Mouse (Mus musculus) CD4-positive, CD25-positive, alpha-beta regulatory T cell, adult 4 months (primary cell): Measurements from ENCODE around the gene Atcay. TPM values are rescaled to one million over a fixed set of nuclear protein-coding genes. Genes with fewer than 3 reads are reported as not detected.
"Not testable (repeated sequence)": the region's sequence is repeated elsewhere in the genome, so short reads cannot be mapped to it uniquely, and the experiment has no call there.

ENCODE experiments used
- ATAC-seq: one replicate; pipeline ENCODE4 v1.8.0; 2017
- polyA plus RNA-seq, 2 experiments: library from polyadenylated mRNA; unstranded; fragments of 100-300 nt; shearing (Covaris generic); gene quantifications; one replicate each; pipeline ENCODE4 v1.2.1; 2017

The Atcay gene
- polyA plus RNA-seq, 2 experiments from 2014 or later: 4.0 to 6.2 TPM

DNA sequence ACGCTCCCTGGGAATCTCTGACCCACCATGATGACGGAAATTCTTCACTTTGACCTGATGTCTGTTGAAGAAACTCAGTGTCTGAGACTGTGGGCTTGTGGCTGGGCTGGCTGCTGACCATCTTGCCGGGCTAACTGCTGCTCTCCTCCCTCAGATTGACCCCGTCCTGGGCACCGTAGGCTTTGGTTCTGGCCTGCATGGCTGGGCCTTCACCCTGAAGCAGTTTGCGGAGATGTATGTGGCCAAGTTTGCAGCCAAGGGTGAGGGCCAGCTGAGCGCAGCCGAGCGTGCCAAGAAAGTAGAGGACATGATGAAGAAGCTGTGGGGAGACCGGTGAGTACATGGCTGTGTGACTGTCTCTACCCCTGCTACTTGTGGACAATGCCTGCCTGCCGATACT, 51.7 kb downstream of the Atcay start:
- no peak for ATAC-seq

DNA sequence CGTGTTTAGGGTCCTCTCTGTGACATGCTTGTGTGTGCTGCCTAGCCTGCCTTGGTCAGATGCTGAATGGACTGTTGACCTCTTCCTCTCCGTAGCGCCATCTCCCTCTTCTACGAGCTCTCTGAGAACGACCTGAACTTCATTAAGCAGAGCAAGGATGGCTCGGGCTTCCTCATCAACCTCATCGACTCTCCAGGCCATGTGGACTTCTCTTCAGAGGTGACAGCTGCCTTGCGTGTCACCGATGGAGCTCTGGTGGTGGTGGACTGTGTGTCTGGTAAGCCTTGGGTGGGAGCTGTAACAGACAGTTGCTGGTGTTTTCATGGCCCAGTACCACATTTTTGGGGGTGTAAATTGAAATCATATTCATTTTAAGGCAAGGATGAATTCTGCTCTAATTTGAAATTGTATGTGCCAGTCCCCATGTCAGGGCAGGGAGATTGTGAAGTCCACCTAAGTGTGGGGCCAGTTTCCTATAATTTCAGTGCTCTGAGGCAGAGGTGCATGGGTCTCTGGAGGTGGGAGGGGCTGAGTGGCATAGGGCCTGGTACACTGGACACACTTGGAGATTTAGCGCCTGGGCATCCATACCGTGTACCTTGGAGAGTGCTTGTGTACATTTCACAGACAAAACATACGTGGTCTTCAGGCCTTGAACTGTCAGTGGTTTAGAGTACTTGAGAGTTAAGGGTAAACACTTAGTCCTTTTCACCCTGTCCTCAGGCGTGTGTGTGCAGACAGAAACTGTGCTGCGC, 52.5 kb downstream of the Atcay start:
- no peak for ATAC-seq

DNA sequence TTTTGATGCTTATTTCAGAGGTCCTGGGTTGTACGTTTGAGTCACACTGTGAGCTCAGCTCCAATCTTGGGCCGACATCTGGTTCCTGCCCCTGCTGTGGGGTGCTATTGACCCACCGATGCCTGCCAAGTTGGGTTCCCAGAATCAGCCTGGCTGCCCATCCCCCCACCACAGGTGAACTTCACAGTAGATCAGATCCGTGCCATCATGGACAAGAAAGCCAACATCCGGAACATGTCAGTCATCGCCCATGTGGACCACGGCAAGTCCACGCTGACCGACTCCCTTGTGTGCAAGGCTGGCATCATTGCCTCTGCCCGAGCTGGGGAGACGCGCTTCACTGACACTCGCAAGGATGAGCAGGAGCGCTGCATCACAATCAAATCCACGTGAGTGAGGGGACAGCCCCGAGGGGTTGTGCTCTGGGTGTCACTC, 53.1 kb downstream of the Atcay start:
- no peak for ATAC-seq

DNA sequence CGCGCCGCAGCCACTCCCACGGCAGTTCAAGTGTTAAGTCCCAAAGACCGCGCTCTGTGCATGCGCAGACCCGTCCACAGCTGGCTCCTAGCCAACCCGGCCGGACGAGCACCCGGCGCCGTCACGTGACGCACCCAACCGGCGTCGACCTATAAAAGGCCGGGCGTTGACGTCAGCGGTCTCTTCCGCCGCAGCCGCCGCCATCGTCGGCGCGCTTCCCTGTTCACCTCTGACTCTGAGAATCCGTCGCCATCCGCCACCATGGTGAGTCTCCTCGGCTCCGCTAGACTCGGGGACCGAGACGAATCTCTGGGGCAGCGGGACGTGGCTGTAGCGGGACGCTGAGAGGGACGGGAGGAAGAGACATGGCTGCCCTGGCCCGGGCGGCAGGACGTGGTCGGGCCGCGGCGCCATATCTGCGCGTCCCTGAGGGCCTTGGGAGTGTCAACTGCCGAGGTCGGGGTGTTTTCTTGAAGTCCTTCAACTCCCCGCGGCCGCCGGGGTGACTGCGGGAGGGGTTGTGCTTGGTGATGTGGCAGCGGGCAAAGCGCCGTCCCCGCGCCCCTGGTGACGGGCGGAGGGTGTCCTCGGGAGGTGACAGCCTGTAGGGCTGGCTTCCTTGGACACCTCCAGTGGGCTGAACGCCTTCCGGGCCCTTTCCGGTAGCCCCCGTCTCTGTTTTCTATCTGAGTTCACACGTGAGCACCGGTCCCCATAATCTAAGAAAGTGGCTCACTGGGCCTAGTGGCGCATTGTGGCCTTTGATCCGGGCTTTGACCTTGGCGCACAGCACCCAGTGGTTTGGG, 54.0 kb downstream of the Atcay start, which contains the start of gene Eef2:
Gene Eef2, plus strand, starts transcription at position 166 of the 806 bp plus-strand sequence.
- peak; percentile 73 for ATAC-seq

DNA sequence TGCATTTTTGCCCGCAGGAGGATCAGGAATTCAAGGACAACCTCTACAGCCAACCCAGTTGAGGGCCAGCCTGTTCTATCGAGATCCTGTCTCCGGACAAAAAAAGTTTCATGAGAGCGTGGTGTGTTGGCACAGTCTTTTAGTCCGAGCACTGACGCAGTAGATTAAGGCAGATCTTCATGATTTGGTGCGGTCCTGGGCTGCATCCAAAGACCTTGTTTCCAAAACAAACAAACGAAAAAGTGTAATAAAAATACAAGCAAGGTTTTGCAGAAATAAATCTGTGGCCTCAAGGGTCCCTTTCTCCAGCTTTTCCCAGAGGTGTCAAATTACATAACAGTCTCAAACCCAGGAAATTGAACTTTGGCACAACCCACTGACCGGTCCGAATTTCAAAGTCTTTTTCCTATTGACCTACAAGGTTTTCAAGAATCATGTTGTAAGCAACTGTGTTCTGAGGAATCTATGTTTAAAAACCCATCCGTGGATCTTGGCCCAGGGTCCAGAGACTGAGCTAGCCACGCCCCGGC, 54.6 kb downstream of the Atcay start:
- no peak for ATAC-seq

DNA sequence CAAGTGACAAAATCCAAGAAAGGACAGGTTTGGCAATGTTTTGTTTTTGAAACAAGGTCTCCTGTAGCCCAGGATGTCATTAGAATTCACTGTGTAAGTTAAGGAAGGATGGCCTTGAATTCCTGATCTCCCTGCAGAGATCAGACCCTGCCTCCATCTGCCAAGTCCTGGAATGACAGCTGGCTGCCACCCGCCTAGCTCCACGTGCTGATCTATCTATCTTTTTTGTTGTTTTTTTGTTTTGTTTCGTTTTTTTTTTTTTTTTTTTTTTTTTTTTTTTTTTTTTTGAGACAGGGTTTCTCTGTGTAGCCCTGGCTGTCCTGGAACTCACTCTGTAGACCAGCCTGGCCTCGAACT, 55.3 kb downstream of the Atcay start:
- ATAC-seq: not testable (repeated sequence)

DNA sequence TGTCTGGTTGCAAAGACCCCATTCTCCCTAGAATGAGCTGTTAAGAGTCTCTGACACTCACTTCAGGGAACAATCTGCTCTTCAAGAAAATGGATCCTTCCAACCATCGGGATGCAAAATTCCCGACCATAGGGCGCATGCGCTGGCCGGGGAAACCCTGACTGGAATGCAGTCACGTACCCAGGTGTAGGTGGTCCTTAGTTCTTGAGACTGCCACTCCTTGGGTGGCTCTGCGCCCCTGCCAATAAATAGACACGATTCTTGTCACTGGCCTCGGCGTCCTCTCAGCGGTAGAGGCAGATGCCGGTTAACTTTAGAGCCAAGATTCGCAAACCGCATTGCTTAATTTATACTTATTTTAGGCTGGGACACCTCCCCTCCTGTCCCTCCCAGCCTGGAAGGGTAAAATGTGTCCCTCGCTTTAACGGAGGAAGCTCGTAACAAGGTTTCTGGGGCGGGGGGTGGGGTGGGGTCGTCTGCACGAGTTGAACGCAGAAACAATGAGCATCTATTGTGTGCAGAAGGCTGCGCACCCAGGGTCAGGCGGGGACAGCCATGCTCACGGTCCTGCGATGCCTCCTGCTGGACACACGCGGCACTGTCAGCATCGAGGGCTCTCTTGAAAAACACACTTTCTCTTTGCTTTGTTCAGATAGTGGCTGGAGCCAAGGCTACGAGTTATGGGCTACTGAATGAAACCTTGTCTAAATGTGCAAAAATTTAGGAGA, 55.9 kb downstream of the Atcay start:
- peak; percentile 51 for ATAC-seq

DNA sequence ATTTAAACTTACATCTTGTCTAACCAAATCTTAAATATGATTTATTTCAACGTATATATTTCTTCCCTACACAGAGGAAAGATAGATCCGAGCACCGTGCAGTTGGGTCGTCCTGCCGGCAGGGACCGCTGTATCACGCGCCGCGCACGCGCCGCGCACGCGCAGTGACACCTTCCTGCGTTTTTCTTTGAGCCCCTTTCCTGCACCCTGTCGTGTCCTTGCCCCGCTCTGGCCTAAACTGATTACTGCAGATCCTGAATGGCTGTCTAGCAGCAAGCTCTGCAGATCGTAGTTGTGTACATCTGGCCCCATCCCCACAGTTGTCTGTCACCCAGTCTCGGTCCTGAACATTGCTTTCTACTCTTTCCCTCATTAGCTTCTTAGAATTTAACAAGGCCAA, 57.5 kb downstream of the Atcay start:
- ATAC-seq: peak; percentile 36

DNA sequence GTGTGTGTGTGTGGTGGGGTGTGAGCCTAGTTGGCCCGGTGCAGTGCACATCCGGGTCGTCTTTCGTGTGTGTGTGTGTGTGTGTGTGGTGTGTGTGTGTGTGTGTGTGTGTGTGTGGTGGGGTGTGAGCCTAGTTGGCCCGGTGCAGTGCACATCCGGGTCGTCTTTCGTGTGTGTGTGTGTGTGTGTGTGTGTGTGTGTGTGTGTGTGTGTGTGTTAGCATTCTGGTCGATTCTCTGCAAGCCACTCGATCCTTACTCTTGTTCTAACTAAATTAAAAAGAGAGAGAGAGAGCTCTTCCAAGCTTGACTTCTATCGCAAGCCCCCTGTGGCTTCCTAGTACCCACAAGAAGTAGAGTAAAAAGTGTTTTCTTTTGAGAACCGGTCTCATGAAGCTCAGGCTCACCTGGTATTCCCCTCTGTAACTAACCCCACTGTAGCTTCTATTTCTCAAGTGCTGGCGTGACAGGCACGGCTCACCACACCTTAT, 61.2 kb downstream of the Atcay start:
- ATAC-seq: peak; percentile 40

DNA sequence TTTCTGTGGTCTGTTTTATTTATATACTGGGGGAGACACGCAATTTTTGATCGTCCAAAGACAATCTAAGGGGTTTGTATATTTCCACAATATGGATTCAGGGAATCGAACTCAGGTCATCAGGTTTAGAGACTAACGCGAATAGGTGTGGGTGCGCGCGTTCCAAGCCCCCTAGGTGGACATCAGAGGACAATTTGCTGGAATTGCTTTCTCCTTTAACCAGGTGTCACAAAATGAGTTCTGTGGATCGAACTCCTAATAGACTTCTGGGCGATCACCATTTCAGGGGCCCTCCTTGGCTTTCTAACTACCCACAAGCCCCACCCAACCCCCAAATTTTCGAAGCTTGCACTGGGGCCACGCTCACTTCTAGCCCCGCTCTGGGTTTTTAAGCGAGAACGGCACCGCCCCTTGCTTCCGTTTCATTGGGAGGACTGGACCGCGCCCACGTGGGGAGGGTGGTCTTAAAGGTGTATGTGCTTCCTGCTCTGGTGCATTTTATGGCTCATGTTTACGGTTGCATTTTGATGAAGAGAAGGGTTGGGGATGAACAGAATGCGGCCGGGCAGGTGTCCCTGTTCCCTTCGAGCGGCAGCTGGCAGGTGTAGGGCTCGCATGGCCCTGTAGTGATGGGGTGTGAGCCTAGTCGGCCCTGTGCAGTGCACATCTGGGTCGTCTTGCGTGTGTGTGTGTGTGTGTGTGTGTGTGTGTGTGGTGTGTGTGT, 62.0 kb downstream of the Atcay start:
- peak; percentile 45 for ATAC-seq

DNA sequence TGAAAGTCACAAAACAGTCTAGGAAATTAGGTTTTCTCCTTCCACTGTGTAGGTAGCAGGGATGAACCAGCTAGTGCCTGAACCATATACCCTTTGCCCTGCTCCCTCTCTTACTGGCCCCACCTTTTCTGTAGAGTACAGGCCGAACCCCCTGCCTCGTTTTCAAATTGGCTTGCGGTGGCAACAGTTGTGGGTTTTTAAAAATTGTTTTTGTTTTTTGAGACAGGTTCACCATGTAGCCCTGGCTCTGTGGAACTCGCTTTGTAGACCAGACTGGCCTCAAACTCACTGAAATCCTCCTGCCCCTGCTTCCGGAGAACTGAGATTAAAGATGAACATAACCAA, 62.6 kb downstream of the Atcay start:
- ATAC-seq: peak; percentile 22

DNA sequence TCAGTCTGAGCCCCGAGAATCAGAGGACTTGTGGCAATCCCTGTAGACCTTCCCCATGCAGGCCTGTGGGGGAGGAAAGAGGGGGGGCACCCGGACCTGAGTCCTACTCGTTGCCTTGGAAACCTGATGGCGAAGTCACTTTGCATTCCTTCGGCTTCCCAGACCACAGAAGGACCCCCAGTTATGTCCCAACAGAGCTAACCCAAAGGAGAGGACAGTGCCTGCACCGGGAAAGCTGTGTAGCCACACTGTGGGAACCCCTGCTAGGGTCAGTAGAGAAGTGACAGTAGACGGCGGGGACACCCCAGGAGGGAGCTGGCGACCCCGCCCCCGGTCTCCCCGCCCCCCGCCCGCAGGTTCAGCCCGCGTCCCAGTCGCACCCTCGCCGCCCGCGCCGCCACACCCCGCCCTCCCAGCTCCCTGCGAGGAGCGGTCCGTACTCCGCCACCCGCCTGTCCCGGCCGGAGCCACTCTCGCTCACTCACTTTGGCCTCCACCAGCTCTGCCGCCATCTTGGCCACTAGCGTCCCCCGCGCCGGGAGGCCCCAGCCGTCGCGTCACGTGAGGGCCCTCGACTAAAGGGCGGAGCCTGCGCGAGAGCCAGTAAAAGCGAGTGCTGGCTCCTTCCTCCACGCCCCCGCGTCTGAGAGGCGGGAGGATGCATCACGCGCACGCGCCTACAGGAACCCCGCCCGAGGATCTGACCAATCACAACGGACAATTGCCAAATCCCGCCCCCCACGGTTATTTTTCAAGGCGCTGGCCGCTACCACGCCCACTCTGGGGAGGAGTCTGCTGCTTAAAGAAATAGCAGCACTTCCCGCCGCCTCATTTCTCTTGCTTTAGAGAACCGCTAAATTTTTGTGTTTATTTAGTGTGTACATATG, 63.2 kb downstream of the Atcay start, which contains the start of gene Pias4:
Gene Pias4, minus strand, starts transcription at position 724 of the 887 bp plus-strand sequence.
- peak; percentile 82 for ATAC-seq

DNA sequence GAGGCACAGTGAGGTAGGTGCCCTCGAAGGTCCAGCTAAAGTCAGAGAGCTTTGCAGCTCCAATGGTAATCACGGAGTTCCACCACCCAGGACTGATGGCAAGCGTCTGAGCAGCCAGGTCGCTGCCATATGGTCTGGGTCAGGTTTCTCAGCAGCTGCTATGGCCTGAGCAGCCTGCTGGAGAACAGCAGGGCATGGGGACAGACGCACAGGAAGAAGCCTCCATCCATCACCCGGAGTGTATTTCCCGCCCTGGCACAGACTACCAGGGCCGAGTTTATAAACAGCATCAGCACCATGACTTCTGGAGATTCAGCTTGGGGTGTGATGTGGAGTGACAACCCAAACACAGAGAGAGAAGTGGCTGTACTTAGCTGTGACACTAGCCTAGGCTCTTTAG, 65.5 kb downstream of the Atcay start:
- ATAC-seq: no peak

DNA sequence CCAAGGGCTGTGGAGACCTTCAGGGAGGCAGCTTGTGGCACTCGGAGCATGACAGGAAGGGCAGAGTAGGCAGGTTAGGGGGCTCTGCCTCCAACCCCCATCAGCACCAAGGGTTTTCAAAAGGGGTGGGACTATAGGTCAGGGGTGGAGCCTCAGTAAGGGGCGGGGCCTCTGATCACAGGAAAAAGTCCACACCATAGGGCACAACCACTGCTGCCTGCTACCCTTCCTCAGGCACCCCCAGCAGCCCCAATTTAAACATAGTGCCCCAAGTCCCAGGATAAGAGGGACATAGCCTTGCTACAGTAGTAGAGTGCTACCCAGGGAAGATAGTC, 68.3 kb downstream of the Atcay start:
- no peak for ATAC-seq

DNA sequence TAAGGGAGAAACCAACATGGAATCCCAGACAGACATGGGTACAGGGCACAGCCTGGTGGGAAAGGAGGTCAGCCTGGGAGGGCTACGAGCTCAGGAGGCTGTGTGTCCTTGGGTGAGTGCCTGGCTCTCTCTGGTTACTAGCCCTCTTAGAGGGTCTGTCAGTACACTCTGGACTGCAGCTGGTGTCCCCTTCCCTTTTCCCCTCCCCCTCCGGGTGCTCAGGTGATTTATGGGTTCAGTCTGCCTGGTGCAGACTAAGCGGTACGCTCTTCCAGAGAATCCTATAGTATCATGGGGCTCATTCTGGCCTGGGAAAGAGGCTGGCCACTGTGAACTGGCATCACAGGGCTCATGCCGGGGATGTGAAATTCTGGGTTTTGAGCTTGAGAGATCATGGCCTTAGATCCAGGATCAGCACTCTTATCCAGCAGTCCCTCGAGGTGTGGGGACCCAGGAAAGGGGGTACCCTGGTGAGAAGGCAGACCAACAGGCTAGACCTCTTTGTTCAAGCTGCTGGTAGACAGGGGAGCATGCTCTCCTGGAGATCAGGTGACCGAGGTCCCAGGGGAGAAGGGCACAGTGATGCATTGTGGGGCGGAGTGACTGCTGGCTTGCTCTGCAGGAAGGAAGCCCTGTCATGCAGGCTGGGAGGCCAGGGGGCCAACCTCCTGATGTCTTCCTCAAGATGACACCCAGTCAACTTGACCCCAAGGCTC, 68.9 kb downstream of the Atcay start:
- no peak for ATAC-seq

DNA sequence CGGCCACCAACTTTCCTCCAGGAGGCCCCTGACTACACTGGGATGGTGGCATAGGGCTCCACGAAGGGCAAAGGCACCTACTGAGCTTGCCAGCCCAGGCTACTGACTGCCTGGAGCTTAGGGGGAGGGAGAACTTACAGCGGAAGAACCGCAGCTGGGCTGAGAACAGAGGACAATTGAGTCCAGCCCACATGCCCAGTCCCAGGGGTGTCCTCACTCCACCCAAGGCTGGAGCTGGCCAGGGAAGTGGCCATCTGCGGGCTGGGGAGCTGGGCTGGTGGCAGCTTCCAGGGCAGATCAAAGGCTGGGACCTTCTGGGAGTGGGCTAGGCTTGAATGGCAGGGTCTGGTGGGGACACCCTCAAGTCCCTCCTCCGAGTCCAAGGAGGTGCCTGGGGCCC, 75.9 kb downstream of the Atcay start:
- ATAC-seq: no peak
